Mouse (Mus musculus): ENCODE data around the gene Ptprj.

DNA sequence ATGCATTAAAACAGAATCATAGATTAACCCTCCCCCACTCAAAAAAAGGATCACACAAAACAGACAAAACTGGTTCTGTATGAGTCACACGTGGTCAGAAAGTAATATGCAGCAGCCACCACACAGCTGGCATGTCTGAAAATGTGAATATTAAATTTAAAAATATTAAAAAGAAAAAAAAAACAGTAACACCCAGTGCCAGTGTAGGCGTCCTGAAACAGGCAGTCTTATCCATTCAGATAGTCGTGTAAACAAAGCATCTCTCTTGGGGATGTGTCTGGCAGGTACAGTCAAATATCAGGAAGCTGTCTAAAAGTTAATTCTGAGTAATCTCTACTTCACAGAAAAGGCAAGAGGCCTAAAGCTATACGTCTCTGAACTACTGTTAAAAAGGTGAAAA is 17.3 kb downstream of the Ptprj start:
- TF ChIP-seq CTCF (IDR thresholded peaks at IDR 0.05; ENCODE audit: control insufficient read depth, insufficient read depth, insufficient replicate concordance, low read depth, low read length) (no peak), POLR2A (IDR thresholded peaks at IDR 0.05; ENCODE audit: control insufficient read depth, low read depth, low read length) (no peak)
